Mouse (Mus musculus): Measurements from ENCODE around the gene Ifna2.

DNA sequence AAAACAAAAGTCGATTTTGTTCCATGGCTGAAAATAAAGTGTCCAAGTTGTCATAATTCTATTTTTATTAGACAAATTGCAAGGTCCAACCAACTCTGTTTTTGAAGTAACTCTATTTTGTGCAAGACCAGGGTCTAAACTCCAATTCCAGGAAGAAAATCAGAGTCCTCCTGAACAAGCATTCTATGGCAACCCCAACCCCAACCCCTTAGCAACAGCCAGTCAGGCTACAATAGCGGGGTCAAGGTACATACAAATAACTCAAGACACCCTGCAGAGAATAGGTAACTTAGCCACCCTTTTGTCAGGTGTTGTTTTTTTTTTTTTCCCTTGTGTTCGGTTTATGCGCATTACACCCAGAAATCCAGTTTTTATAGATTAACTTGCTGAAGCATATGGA is 14.0 kb upstream of the Ifna2 start:
- TF ChIP-seq CTCF (conservative IDR thresholded peaks at IDR 0.05; ENCODE audit: insufficient read depth, insufficient read length, low read depth, low read length) (no peak), POLR2A (IDR thresholded peaks at IDR 0.05; ENCODE audit: low read depth, low read length) (no peak)
